Mouse (Mus musculus) liver, adult 2 months (tissue): ENCODE measurements at regions not wholly inside any gene's neighbourhood (a gene's known extent, or its start where the extent isn't known, plus 50 kb on each side); places are given as distances from the start of the nearest gene placed in this dataset.

Experiments
- DNase-seq: peaks from one replicate; pipeline ENCODE4 v3.0.0-alpha.2; 2011; ENCODE audit warnings: low read depth, low spot score; ENCODE audit errors: extremely low read depth
- H3K27ac ChIP-seq: fragments of 200-500 bp; replicated peaks from 2 replicates; pipeline ENCODE4 v1.5.1; 2012; ENCODE audit warnings: low read depth, mild to moderate bottlenecking, control low read depth, inconsistent platforms, low read length; ENCODE audit not compliant: insufficient read depth
- H3K27me3 ChIP-seq: fragments of 200-500 bp; 2 replicates; pipeline ENCODE4 v1.6.1; 2012; ENCODE audit warnings: mild to moderate bottlenecking, moderate library complexity, low read length, inconsistent platforms; ENCODE audit not compliant: control insufficient read depth, insufficient read depth
- H3K36me3 ChIP-seq: fragments of 200-500 bp; 2 replicates; pipeline ENCODE4 v1.6.1; 2012; ENCODE audit warnings: low read length, inconsistent platforms; ENCODE audit not compliant: control insufficient read depth, insufficient read depth
- H3K4me1 ChIP-seq: fragments of 200-500 bp; 2 replicates; pipeline ENCODE4 v1.6.1; 2011; ENCODE audit warnings: low read length; ENCODE audit not compliant: control insufficient read depth, insufficient read depth
- H3K4me3 ChIP-seq: fragments of 200-500 bp; 2 replicates; pipeline ENCODE4 v1.5.1; 2011; ENCODE audit warnings: low read depth, mild to moderate bottlenecking, control low read depth, low read length, moderate library complexity; ENCODE audit not compliant: insufficient read depth
- H3K79me2 ChIP-seq: fragments of 200-500 bp; 2 replicates; pipeline ENCODE4 v1.6.1; 2012; ENCODE audit warnings: inconsistent platforms, mild to moderate bottlenecking, low read length, moderate library complexity; ENCODE audit not compliant: control insufficient read depth, insufficient read depth
- H3K9ac ChIP-seq: fragments of 200-500 bp; 2 replicates; pipeline ENCODE4 v1.6.1; 2012; ENCODE audit warnings: low read depth, mild to moderate bottlenecking, control low read depth, inconsistent platforms, low read length
- CTCF ChIP-seq: fragments of 200-500 bp; IDR thresholded peaks from 2 replicates; pipeline ENCODE4 v1.5.1; 2011; ENCODE audit warnings: low read depth, low read length, control low read depth
- POLR2A ChIP-seq: fragments of 200-500 bp; IDR thresholded peaks from 2 replicates; pipeline ENCODE4 v1.6.1; 2011; ENCODE audit warnings: low read length, control low read depth; ENCODE audit not compliant: insufficient read depth; ENCODE audit errors: extremely low read depth
- WGBS: fragments of 180-500 bp; shearing (Covaris S2); methylation state at CpG from one replicate; pipeline ENCODE4 v1.1.7; 2018; 5-methylcytosine and 5-hydroxymethylcytosine counted together

DNA sequence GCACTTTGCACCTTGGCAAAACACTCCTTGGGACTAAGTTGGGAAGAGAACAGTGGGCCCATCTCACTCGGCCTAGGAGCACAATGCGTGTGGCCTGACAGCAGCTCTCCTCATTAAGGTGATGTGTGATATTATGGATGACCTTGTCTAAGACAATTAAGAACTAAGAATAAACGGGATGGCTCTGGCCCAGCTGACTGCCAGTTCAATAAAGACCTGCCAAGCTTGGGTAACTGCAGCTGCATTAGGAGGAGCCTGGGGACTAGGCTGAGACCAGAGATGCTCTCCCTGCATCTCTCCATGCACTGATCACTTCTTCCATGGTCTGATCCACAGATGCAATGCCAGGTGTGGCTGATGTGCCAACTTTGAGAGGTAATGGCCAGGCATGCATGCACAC, 356.7 kb downstream of the Fut8 start:
- Histone ChIP-seq H3K4me1 (no peaks in the 10 kb centered on the region), H3K79me2 (no peaks in the 10 kb centered on the region), H3K27me3 (no peaks in the 10 kb centered on the region), H3K27ac (no peak overlapping the region), H3K9ac (no peak overlapping the region), H3K4me3 (no peak overlapping the region), H3K36me3 (no peaks in the 10 kb centered on the region)
- 89% methylated on average over 3 of the region's 3 CpGs for WGBS
- TF ChIP-seq CTCF: no peak
- TF ChIP-seq POLR2A: no peak
- no peak for DNase-seq

- Histone ChIP-seq H3K4me3 (no peak overlapping the region), H3K79me2 (no peaks in the 10 kb centered on the region), H3K27ac (no peak overlapping the region), H3K27me3 (no peaks in the 10 kb centered on the region), H3K4me1 (no peaks in the 10 kb centered on the region), H3K36me3 (no peaks in the 10 kb centered on the region), H3K9ac (no peak overlapping the region)
- no peak for TF ChIP-seq POLR2A
- no peak for TF ChIP-seq CTCF
- DNase-seq: no peak
- WGBS: 85% methylated on average over 5 of the region's 5 CpGs
Observed at GRCm38 (mm10) chr12:77595821-77596220, 357.9 kb downstream of the Fut8 start.

GRCm38 (mm10) chr12:77596676-77597075, 358.8 kb downstream of the Fut8 start:
- H3K79me2 ChIP-seq: no peaks in the 10 kb centered on the region
- no peak overlapping the region for H3K9ac ChIP-seq
- no peaks in the 10 kb centered on the region for H3K36me3 ChIP-seq
- H3K4me3 ChIP-seq: no peak overlapping the region
- WGBS: 69% methylated on average over 3 of the region's 3 CpGs
- TF ChIP-seq CTCF (no peak), POLR2A (no peak)
- DNase-seq: no peak
- no peaks in the 10 kb centered on the region for H3K4me1 ChIP-seq
- no peak overlapping the region for H3K27ac ChIP-seq
- H3K27me3 ChIP-seq: no peaks in the 10 kb centered on the region

DNA sequence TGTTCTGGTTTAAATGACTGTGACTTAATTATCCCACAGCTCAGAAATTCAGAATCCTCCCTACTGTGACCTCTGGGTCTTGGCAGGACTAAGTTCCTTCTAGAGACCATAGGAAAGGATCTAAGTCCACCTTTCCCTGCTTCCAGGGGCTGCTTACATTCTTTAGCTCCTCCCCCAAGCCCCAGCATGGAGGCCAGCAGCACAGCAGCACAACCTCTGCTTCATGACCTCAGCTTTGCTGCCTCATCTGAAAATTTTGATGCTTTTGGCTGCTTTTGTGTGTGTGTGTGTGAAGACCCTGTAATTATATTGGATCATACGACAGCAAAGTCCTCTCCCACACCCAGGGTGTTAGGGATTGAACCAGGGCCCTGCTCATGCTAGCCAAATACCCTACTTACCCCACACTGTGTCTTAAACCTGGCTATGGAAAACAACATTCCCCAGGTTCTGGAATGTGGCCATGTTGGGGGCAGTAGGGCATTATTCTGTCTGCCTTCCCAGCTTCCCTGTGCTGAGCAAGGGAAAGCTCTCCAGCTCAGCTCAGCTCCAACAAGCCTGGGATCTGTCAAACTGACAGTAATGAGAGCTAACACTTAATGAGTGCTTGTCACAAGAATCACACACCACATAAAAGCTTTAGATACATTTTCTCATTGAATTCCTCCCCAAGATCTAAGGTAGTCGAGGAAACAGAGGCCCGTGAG, 359.9 kb downstream of the Fut8 start:
- Histone ChIP-seq H3K36me3 (no peaks in the 10 kb centered on the region), H3K27ac (0 out of 2 replicates have a peak overlapping the region, but pooled peaks have one; percentile 25), H3K9ac (no peak overlapping the region), H3K79me2 (no peaks in the 10 kb centered on the region), H3K27me3 (no peaks in the 10 kb centered on the region), H3K4me1 (no peaks in the 10 kb centered on the region), H3K4me3 (no peak overlapping the region)
- WGBS: 67% methylated on average over 3 of the region's 3 CpGs
- peak; percentile 18 for DNase-seq
- TF ChIP-seq POLR2A (no peak), CTCF (no peak)

- Histone ChIP-seq H3K27ac (no peak overlapping the region), H3K36me3 (no peaks in the 10 kb centered on the region), H3K4me3 (no peak overlapping the region), H3K9ac (no peak overlapping the region), H3K4me1 (no peaks in the 10 kb centered on the region), H3K79me2 (no peaks in the 10 kb centered on the region), H3K27me3 (no peaks in the 10 kb centered on the region)
- 70% methylated on average over 7 of the region's 7 CpGs for WGBS
- DNase-seq: peak; percentile 9
- no peak for TF ChIP-seq POLR2A
- no peak for TF ChIP-seq CTCF
Observed at GRCm38 (mm10) chr12:77598334-77598715, 360.4 kb downstream of the Fut8 start.

- TF ChIP-seq POLR2A: no peak
- TF ChIP-seq CTCF: no peak
- H3K9ac ChIP-seq: no peak overlapping the region
- no peaks in the 10 kb centered on the region for H3K79me2 ChIP-seq
- H3K4me3 ChIP-seq: no peak overlapping the region
- H3K36me3 ChIP-seq: no peaks in the 10 kb centered on the region
- no peak for DNase-seq
- H3K27me3 ChIP-seq: no peaks in the 10 kb centered on the region
- WGBS: 57% methylated on average over 2 of the region's 2 CpGs
- H3K27ac ChIP-seq: no peak overlapping the region
- H3K4me1 ChIP-seq: no peaks in the 10 kb centered on the region
Observed at GRCm38 (mm10) chr12:77599391-77599790, 361.5 kb downstream of the Fut8 start.
